Mouse (Mus musculus) forebrain, postnatal 0 days (tissue): Measurements from ENCODE around the gene Gm4791. TPM values are rescaled to one million over a fixed set of nuclear protein-coding genes. Genes with fewer than 3 reads are reported as not detected.
A peak's percentile ranks its signal among the peaks of the same experiment; 100 is the strongest.

Source experiments
- ATAC-seq: fragments of 200-750 bp; cut with Nextera tagmentation; 2 replicates; pipeline ENCODE4 v1.8.0; 2017; ENCODE audit warnings: mild to moderate bottlenecking, moderate library complexity
- DNase-seq: peaks from one replicate; pipeline ENCODE4 v3.0.0-alpha.2; 2015
- H3K27ac ChIP-seq: fragments of 300-500 bp; sonication (generic); 2 replicates; pipeline ENCODE4 v1.5.1; 2014; ENCODE audit warnings: low read depth, mild to moderate bottlenecking, antibody characterized with exemption, low read length, moderate library complexity, mixed read lengths
- H3K27me3 ChIP-seq: fragments of 300-500 bp; sonication (generic); 2 replicates; pipeline ENCODE4 v1.6.1; 2014; ENCODE audit warnings: mild to moderate bottlenecking, low read length, mixed read lengths; ENCODE audit not compliant: insufficient read depth
- H3K36me3 ChIP-seq: fragments of 300-500 bp; sonication (generic); 2 replicates; pipeline ENCODE4 v1.6.1; 2014; ENCODE audit warnings: mild to moderate bottlenecking, moderate library complexity; ENCODE audit not compliant: insufficient read depth
- H3K4me1 ChIP-seq: fragments of 300-500 bp; sonication (generic); 2 replicates; pipeline ENCODE4 v1.6.1; 2014; ENCODE audit warnings: antibody characterized with exemption; ENCODE audit not compliant: insufficient read depth
- H3K4me2 ChIP-seq: fragments of 300-500 bp; sonication (generic); 2 replicates; pipeline ENCODE4 v1.6.1; 2014; ENCODE audit warnings: low read depth, mild to moderate bottlenecking, moderate library complexity
- H3K4me3 ChIP-seq: fragments of 300-500 bp; sonication (generic); 2 replicates; pipeline ENCODE4 v1.5.1; 2014; ENCODE audit warnings: low read depth, low read length, mixed read lengths
- H3K9ac ChIP-seq: fragments of 300-500 bp; sonication (generic); 2 replicates; pipeline ENCODE4 v1.6.1; 2014; ENCODE audit warnings: mild to moderate bottlenecking
- H3K9me3 ChIP-seq: fragments of 300-500 bp; sonication (generic); 2 replicates; pipeline ENCODE4 v1.6.1; 2016; ENCODE audit warnings: low read length
- CTCF ChIP-seq: sonication (generic); IDR thresholded peaks from 2 replicates; pipeline ENCODE4 v1.5.1; 2016; ENCODE audit warnings: antibody characterized with exemption, control low read depth, low read depth
- WGBS: fragments of 180-500 bp; shearing (Covaris S2); extraction: QIAGEN DNeasy Blood & Tissue Kit; methylation state at CpG from one replicate; pipeline ENCODE4 v1.1.7; 2014; 5-methylcytosine and 5-hydroxymethylcytosine counted together
- polyA plus RNA-seq: library from polyadenylated mRNA; unstranded; fragments of >200 nt; fragmentation: Nextera tagmentation; extraction: Ambion mirVana; gene quantifications from 2 replicates; pipeline ENCODE4 v1.2.1, GENCODE M21; 2015
- total RNA-seq: library from RNA; depleted of rRNA; stranded (reverse); fragments of >200 nt; gene quantifications from 2 replicates; pipeline ENCODE4 v1.2.3, GENCODE M21; 2014; rRNA removed

The Gm4791 gene
- total RNA-seq (not detected in 2 replicates), polyA plus RNA-seq (not detected in 2 replicates)

DNA sequence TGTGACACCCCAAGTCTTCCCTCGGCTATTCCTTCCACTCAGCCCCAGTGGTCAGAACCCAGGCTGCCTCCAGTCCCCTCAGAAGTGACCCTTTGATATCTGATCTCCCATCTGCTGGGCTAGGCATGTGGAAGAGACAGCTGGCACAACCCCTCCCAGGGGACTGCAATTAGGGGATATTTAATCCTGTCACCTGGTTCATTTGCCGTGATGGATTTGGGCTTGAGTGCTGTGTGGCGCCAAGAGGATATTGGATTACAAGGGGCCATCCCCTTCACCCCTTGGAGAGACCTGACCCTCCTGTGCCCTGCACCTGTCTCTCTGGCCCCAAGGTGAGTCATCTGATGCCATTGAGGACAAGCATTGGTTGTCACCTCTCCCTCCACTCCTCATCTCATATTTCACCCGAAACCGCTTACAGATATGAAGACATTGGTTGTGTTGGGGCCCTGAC, at the start of gene Gm4791:
Gene Gm4791, plus strand, starts transcription at position 404 of the 454 bp plus-strand sequence.
- ATAC-seq (no peak), DNase-seq (no peak)
- 58% methylated on average over 5 of the region's 5 CpGs for WGBS

DNA sequence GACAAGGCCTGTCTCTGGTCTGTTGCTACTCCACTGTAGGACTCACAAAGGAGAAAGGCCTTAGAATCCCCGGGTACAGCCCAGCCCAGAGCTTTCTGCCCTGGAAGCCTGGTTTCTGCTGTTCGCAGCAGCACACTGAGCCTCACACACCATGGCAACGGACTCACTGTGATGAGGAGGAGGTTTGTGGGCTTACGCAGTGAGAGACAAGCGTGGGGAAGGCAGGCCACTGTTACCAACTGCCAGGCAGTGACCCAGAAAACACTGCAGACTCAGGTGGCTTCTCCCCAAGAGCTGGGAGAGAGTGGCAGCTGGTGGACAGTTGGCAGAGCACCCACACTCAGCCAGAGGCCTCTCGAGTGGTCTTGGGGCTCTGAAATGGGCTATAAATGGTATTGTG, 42.3 kb upstream of the Gm4791 start:
- DNase-seq (peak; percentile 50), ATAC-seq (peak; percentile 81)
- WGBS = 41% methylated on average over 6 of the region's 6 CpGs
- no peak for TF ChIP-seq CTCF
- Histone ChIP-seq H3K4me2 (no peak overlapping the region), H3K27me3 (no peaks in the 10 kb centered on the region), H3K36me3 (no peaks in the 10 kb centered on the region), H3K4me1 (peaks cover 10% of the 10 kb centered on the region; the same call in 1 of the 2 replicates), H3K4me3 (no peak overlapping the region), H3K9ac (no peak overlapping the region), H3K9me3 (no peaks in the 10 kb centered on the region), H3K27ac (peak overlapping the region; percentile 5; the same call in 1 of the 2 replicates)

More for the DNA sequence above, at the start of gene Gm4791:
- Histone ChIP-seq H3K4me1 (no peaks in the 10 kb centered on the region), H3K9me3 (no peaks in the 10 kb centered on the region), H3K27me3 (no peaks in the 10 kb centered on the region), H3K27ac (no peak within 1 kb of the TSS), H3K9ac (no peak within 1 kb of the TSS), H3K4me2 (no peak within 1 kb of the TSS), H3K4me3 (no peak within 1 kb of the TSS), H3K36me3 (no peaks in the 10 kb centered on the region)
- no peak for TF ChIP-seq CTCF

DNA sequence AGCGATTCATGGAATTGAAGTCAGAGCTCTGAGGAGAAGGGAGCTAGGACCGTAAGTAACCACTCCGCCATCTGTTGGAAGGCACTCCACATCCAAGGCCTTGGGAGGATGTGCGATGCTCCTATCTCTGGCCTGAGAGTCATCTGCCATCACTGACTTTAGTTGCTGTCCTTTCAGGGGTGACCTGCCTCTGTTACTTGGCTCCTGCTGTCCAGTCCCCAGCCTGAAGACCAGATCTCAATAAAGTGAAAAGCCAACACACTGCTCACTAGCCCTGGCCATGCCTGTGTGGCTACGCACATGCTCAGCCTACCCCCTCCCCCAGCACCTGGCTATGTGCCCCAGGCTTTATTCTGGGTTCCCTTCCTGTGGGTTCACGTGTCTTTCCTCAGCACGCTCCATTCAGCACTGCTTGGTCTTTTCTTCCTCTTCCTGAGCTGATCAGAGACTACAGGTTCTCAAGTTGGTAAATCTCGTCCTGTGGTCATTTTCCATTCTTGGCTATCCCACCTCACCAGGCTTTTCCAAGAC, 41.1 kb upstream of the Gm4791 start:
- no peaks in the 10 kb centered on the region for H3K9me3 ChIP-seq
- TF ChIP-seq CTCF = no peak
- WGBS = 62% methylated on average over 8 of the region's 8 CpGs
- peaks cover 10% of the 10 kb centered on the region; the same call in 1 of the 2 replicates for H3K4me1 ChIP-seq
- no peak overlapping the region for H3K4me2 ChIP-seq
- no peaks in the 10 kb centered on the region for H3K36me3 ChIP-seq
- ATAC-seq (no peak), DNase-seq (no peak)
- H3K4me3 ChIP-seq = no peak overlapping the region
- H3K27me3 ChIP-seq = no peaks in the 10 kb centered on the region
- no peak overlapping the region for H3K9ac ChIP-seq
- no peak overlapping the region for H3K27ac ChIP-seq

DNA sequence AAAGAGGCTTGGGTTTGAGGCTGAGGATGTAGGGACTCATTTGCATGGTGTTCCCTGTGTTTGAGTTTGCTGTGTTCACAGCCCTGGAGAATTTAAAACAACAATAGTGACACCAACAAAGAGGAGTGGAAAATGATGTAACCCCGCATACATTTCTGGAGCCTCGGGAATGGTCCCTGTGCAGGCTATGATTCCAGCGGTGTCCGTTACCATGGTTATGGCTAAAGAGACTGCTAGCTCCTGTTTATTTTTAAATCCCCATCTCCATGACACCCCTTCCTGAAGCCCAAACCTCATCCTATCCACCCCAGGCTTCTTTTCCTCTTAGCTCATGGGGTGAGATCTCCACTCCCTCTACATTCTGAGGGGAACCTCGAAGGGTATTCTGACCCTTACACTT, 32.5 kb upstream of the Gm4791 start:
- no peak overlapping the region for H3K27ac ChIP-seq

DNA sequence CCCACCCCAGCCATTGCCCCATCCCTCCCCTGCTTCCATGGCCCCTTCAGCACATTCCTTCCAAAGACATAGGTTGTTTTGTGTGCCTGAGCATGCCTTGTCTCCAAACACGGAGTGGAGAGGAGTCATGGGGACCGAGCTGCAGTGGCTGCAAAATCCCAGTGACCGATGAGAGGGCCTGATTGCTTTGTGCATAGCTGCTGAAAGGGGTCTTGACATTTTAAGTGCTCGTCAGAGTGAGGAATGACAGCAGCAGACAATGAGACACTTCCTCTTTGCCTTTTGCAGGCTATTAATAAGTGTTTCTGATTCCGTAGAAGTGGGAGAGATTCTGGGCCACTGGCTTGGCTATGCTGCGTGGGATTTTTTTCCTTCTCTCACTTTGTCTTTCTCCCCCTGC, 29.6 kb upstream of the Gm4791 start:
- no peaks in the 10 kb centered on the region for H3K36me3 ChIP-seq
- no peak for TF ChIP-seq CTCF
- H3K9me3 ChIP-seq = no peaks in the 10 kb centered on the region
- H3K27ac ChIP-seq = no peak overlapping the region
- no peaks in the 10 kb centered on the region for H3K27me3 ChIP-seq
- no peak overlapping the region for H3K4me3 ChIP-seq
- no peak overlapping the region for H3K4me2 ChIP-seq
- 23% methylated on average over 6 of the region's 6 CpGs for WGBS
- no peak overlapping the region for H3K9ac ChIP-seq
- peak; percentile 63 for ATAC-seq
- H3K4me1 ChIP-seq = peaks cover 11% of the 10 kb centered on the region
- DNase-seq = no peak

More for the DNA sequence above, 32.5 kb upstream of the Gm4791 start:
- peak; percentile 80 for ATAC-seq
- WGBS = 53% methylated on average over 5 of the region's 5 CpGs
- Histone ChIP-seq H3K4me1 (peaks cover 11% of the 10 kb centered on the region), H3K4me3 (no peak overlapping the region), H3K4me2 (no peak overlapping the region), H3K36me3 (no peaks in the 10 kb centered on the region), H3K27me3 (no peaks in the 10 kb centered on the region), H3K9ac (no peak overlapping the region), H3K9me3 (no peaks in the 10 kb centered on the region)
- DNase-seq = peak; percentile 61
- no peak for TF ChIP-seq CTCF

DNA sequence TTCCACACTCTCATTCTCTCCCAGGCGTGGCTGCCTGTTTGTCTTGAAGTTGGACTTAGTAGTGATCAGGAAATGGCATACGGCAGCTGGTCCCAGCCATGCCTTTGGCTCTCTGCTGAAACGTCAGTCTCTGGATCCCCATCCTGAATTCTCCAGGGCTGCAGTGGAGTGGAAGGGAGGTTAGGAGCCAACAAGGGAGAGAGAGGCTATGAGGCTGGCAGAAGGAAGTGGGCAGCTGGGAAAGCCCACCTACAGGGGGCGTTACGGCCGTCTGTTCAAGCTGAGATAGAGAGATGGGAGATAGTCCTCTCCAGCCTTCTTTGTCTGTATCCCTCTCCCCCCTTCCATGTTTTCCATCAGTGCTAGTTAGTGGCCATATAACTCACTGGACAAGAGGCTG, 29.1 kb upstream of the Gm4791 start:
- H3K27ac ChIP-seq = no peak overlapping the region
- DNase-seq (no peak), ATAC-seq (peak; percentile 38)
- 0 out of 2 replicates have a peak, but pooled peaks have one; percentile 3 for TF ChIP-seq CTCF
- no peak overlapping the region for H3K9ac ChIP-seq
- peaks cover 7% of the 10 kb centered on the region for H3K4me1 ChIP-seq
- no peak overlapping the region for H3K4me3 ChIP-seq
- WGBS = 55% methylated on average over 6 of the region's 6 CpGs
- H3K27me3 ChIP-seq = no peaks in the 10 kb centered on the region
- no peaks in the 10 kb centered on the region for H3K9me3 ChIP-seq
- H3K4me2 ChIP-seq = no peak overlapping the region
- no peaks in the 10 kb centered on the region for H3K36me3 ChIP-seq

DNA sequence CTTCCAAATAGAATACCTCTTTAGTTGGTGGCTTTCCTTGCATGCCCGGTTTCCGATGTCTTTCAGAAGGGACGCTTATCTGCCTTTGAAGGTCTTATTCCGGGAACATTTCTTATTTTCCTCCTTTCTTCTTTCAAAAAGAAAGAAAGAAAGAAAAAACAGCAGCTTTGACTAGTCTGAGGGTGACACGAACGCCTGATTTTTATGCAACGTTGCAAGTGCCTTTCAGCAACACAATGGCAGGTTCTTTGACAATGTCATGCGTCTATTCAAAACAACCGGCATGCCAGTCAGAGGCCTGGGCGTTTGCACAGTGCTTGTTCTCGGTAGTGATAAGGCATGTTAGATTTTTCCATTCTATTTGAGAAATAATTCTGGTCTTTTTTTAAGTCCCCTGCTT, 19.7 kb upstream of the Gm4791 start:
- no peak for DNase-seq
- Histone ChIP-seq H3K4me3 (no peak overlapping the region), H3K4me1 (no peaks in the 10 kb centered on the region), H3K27ac (no peak overlapping the region), H3K9ac (no peak overlapping the region), H3K27me3 (no peaks in the 10 kb centered on the region), H3K36me3 (no peaks in the 10 kb centered on the region), H3K9me3 (no peaks in the 10 kb centered on the region), H3K4me2 (no peak overlapping the region)
- TF ChIP-seq CTCF = no peak
- peak; percentile 43; the same call in 1 of the 2 replicates for ATAC-seq
- WGBS = 12% methylated on average over 11 of the region's 11 CpGs
